Mouse (Mus musculus) cortical plate, adult 2 months (tissue): ENCODE measurements around the gene Slc6a20b.

Experiments used
- CTCF ChIP-seq: fragments of 200-500 bp; IDR thresholded peaks from 2 replicates; pipeline ENCODE4 v1.5.1; 2011; ENCODE audit warnings: mild to moderate bottlenecking, control low read depth, low read length; ENCODE audit not compliant: insufficient read depth; ENCODE audit errors: extremely low read depth
- POLR2A ChIP-seq: fragments of 200-500 bp; IDR thresholded peaks from 2 replicates; pipeline ENCODE4 v1.6.1; 2011; ENCODE audit warnings: mild to moderate bottlenecking, low read length, control low read depth; ENCODE audit not compliant: insufficient read depth; ENCODE audit errors: extremely low read depth

DNA sequence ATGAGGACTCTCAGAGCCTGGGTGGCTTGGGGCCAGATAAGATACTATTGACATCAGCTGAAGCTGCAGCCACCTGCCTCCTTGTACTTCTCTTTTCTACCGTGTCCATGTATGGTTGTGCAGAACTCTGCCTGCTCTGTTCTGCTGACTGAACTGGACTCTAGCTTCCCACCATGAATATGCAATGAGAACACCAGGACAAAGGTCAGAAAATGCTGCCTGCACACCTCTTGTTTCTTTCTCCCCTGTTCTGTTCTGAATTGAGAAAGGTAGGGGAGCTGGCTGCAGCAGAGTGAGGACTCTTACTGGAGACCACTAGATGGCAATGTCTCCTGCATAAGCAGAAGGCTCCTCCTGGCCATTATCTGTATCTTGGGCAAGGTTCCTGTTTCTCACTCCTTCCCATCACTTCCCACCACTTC is 6.3 kb upstream of the Slc6a20b start:
- TF ChIP-seq POLR2A (no peak), CTCF (peak; percentile 82)
